Mouse (Mus musculus): ENCODE measurements around the gene Ell3. TPM values are rescaled to one million over a fixed set of nuclear protein-coding genes. Genes with fewer than 3 reads are reported as not detected.

Ell3 gene
- polyA plus RNA-seq, 1 experiment from 2014 or later: 2.1 TPM

DNA sequence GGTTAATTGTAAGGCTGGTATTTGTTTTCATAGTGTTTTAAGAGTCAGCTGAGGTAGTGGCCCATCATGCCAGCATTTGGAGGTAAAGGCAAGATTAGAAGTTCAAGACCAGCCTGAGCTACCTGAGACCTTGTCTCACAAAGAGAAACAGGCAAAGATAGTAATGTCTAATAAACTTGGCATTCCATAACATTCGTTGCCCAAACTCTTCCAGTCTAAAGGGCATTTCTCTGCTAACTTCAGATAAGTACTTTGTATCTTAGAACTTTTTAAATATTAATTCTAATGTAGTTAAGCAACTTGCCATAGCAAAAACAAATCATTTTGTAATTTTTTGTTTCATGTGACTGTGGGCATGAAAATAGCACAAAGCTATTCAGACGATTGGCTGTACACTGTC, 20.9 kb downstream of the Ell3 start:
- H3K9ac ChIP-seq (replicated peaks; ENCODE audit: low read depth): no peak overlapping the region
- WGBS: 90% methylated on average over 2 of the region's 2 CpGs
- peaks cover 3% of the 10 kb centered on the region; the same call in 1 of the 2 replicates for H3K4me1 ChIP-seq (ENCODE audit: insufficient read depth, low read depth, low read length)
- no peak overlapping the region for H3K27ac ChIP-seq (ENCODE audit: low read length)
- DNase-seq (ENCODE audit: low spot score) (no peak), ATAC-seq (no peak)
- TF ChIP-seq EP300 (IDR thresholded peaks at IDR 0.05) (no peak), CTCF (IDR thresholded peaks at IDR 0.05) (no peak)
- H3K4me2 ChIP-seq (replicated peaks; ENCODE audit: low read depth, low read length): no peak overlapping the region
- peaks cover 17% of the 10 kb centered on the region for H3K36me3 ChIP-seq (ENCODE audit: insufficient read depth, low read length)
- H3K4me3 ChIP-seq (ENCODE audit: low read depth, low read length): no peak overlapping the region
- no peaks in the 10 kb centered on the region for H3K9me3 ChIP-seq (ENCODE audit: low read length)
- H3K27me3 ChIP-seq (replicated peaks; ENCODE audit: insufficient read depth, low read length): no peaks in the 10 kb centered on the region

DNA sequence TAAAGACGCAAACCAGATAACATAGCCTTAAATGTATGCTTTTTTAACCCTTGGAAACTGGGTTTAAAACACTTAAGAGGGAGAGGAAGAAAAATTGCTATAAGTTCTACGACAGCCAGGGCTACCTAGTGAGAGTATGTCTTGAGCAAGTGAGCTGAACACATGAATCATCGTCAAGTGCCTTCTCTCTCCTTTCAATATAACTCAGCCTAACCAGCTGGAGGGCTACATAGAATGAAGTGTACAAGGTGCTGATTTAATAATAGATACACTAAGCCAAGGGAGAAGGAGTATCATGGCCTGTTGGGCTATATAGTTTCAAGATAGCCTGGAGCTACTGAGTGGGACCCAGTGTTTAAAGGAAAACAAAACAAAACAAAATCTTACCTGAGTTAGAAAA, 25.6 kb downstream of the Ell3 start:
- ATAC-seq (no peak), DNase-seq (ENCODE audit: low spot score) (peak; percentile 32)
- peaks cover 10% of the 10 kb centered on the region; the same call in 1 of the 2 replicates for H3K36me3 ChIP-seq (ENCODE audit: insufficient read depth, low read length)
- H3K4me2 ChIP-seq (replicated peaks; ENCODE audit: low read depth, low read length): no peak overlapping the region
- H3K4me1 ChIP-seq (ENCODE audit: insufficient read depth, low read depth, low read length): peaks cover 16% of the 10 kb centered on the region; the same call in 1 of the 2 replicates
- H3K27me3 ChIP-seq (replicated peaks; ENCODE audit: insufficient read depth, low read length): no peaks in the 10 kb centered on the region
- WGBS: 65% methylated on average over 3 of the region's 3 CpGs
- no peaks in the 10 kb centered on the region for H3K9me3 ChIP-seq (ENCODE audit: low read length)
- no peak overlapping the region for H3K9ac ChIP-seq (replicated peaks; ENCODE audit: low read depth)
- H3K4me3 ChIP-seq (ENCODE audit: low read depth, low read length): no peak overlapping the region
- TF ChIP-seq EP300 (IDR thresholded peaks at IDR 0.05) (no peak), CTCF (IDR thresholded peaks at IDR 0.05) (no peak)
- H3K27ac ChIP-seq (ENCODE audit: low read length): no peak overlapping the region

DNA sequence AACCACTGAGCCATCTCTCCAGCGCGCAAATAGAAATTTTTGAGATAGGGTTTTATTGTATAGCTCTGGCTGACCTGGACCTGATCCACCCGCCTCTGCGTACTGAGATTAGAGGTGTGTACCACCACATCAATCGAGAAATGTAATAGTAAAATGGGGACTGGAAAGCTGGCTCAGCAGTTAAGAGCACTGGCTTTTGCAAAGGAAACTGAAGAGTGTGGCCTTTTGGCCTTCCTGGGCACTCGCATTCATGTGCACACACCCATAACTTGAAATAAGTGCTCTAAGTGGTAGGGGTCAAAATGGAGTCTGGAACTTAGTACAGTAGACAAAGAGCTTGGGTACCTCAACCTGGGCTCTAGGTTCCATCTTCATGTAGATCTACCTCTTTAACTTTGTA, 27.7 kb downstream of the Ell3 start:
- Histone ChIP-seq H3K9ac (replicated peaks; ENCODE audit: low read depth) (0 out of 2 replicates have a peak overlapping the region, but pooled peaks have one; percentile 13), H3K36me3 (ENCODE audit: insufficient read depth, low read length) (no peaks in the 10 kb centered on the region), H3K4me2 (replicated peaks; ENCODE audit: low read depth, low read length) (no peak overlapping the region), H3K27me3 (replicated peaks; ENCODE audit: insufficient read depth, low read length) (no peaks in the 10 kb centered on the region), H3K4me3 (ENCODE audit: low read depth, low read length) (no peak overlapping the region), H3K4me1 (ENCODE audit: insufficient read depth, low read depth, low read length) (peaks cover 16% of the 10 kb centered on the region; the same call in 1 of the 2 replicates), H3K27ac (ENCODE audit: low read length) (no peak overlapping the region), H3K9me3 (ENCODE audit: low read length) (no peaks in the 10 kb centered on the region)
- no peak for TF ChIP-seq CTCF (IDR thresholded peaks at IDR 0.05)
- no peak for TF ChIP-seq EP300 (IDR thresholded peaks at IDR 0.05)
- WGBS: 79% methylated on average over 6 of the region's 6 CpGs
- DNase-seq (ENCODE audit: low spot score) (peak; percentile 16), ATAC-seq (no peak)

GRCm38 (mm10) chr2:121415591-121415990, 28.5 kb downstream of the Ell3 start:
- TF ChIP-seq CTCF (IDR thresholded peaks at IDR 0.05): no peak
- TF ChIP-seq EP300 (IDR thresholded peaks at IDR 0.05): no peak
- no peak overlapping the region for H3K4me3 ChIP-seq (ENCODE audit: low read depth, low read length)
- H3K9ac ChIP-seq (replicated peaks; ENCODE audit: low read depth): no peak overlapping the region
- no peak for ATAC-seq
- H3K36me3 ChIP-seq (ENCODE audit: insufficient read depth, low read length): no peaks in the 10 kb centered on the region
- 68% methylated on average over 3 of the region's 3 CpGs for WGBS
- no peaks in the 10 kb centered on the region for H3K9me3 ChIP-seq (ENCODE audit: low read length)
- H3K27me3 ChIP-seq (replicated peaks; ENCODE audit: insufficient read depth, low read length): no peaks in the 10 kb centered on the region
- H3K27ac ChIP-seq (ENCODE audit: low read length): no peak overlapping the region
- H3K4me1 ChIP-seq (ENCODE audit: insufficient read depth, low read depth, low read length): peaks cover 16% of the 10 kb centered on the region; the same call in 1 of the 2 replicates
- DNase-seq (ENCODE audit: low spot score): no peak
- H3K4me2 ChIP-seq (replicated peaks; ENCODE audit: low read depth, low read length): peak overlapping the region; percentile 71; the same call in 1 of the 2 replicates

DNA sequence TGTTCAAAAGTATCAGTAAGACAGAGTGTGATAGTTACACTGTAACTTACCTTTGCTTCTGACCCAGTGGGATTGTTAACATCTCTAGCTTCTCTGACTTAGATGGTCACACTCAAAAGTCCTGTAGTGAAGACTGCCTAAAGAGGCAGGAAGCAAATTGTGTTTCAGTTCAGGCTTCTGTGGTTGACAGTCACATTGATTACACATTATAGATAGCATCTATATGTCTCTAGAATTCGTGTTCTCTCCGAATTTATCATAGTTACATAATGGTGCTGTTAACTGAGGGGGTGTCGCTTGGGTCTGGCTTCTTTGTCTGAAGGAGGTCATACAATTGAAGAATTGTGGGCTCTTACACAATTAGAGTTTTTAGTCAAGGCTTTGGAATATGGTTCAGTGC, 29.0 kb downstream of the Ell3 start:
- no peak overlapping the region for H3K27ac ChIP-seq (ENCODE audit: low read length)
- H3K9me3 ChIP-seq (ENCODE audit: low read length): no peaks in the 10 kb centered on the region
- TF ChIP-seq EP300 (IDR thresholded peaks at IDR 0.05) (no peak), CTCF (IDR thresholded peaks at IDR 0.05) (no peak)
- H3K4me2 ChIP-seq (replicated peaks; ENCODE audit: low read depth, low read length): peak overlapping the region; percentile 71
- H3K36me3 ChIP-seq (ENCODE audit: insufficient read depth, low read length): no peaks in the 10 kb centered on the region
- ATAC-seq: no peak
- H3K27me3 ChIP-seq (replicated peaks; ENCODE audit: insufficient read depth, low read length): no peaks in the 10 kb centered on the region
- peak overlapping the region; percentile 93; the same call in 1 of the 2 replicates for H3K4me3 ChIP-seq (ENCODE audit: low read depth, low read length)
- H3K9ac ChIP-seq (replicated peaks; ENCODE audit: low read depth): no peak overlapping the region
- H3K4me1 ChIP-seq (ENCODE audit: insufficient read depth, low read depth, low read length): peaks cover 16% of the 10 kb centered on the region; the same call in 1 of the 2 replicates
- no peak for DNase-seq (ENCODE audit: low spot score)
- WGBS: 27% methylated on average over 3 of the region's 3 CpGs

DNA sequence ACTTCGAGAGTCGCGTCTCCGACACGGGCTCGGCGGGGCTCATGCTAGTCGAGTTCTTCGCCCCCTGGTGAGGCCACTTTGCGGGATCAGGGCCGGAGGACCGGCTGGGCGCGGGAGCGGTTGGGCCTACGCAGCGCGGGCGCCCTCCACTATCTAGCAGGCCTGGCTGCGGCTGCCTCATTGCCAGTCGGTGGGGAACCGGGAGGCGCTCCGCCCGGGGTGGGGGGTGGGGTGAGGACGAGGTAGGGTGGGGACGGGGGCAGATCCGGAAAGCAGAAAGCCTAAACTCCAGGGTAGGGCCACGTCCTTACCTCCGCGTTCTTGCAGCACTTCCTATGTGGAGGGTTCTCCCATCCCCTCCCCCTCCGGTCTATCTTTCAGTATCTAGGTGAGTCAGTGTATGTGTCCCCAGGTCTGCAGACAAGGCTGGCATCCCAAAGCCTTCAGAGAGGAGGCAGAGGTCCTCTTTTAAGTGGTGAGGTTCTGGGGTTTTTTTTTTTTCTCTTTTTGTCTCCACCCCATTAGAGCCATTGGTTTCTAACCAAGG, 29.9 kb downstream of the Ell3 start:
- TF ChIP-seq EP300 (IDR thresholded peaks at IDR 0.05) (no peak), CTCF (IDR thresholded peaks at IDR 0.05) (no peak)
- Histone ChIP-seq H3K27ac (ENCODE audit: low read length) (peak overlapping the region; percentile 97), H3K9ac (replicated peaks; ENCODE audit: low read depth) (peak overlapping the region; percentile 99), H3K4me3 (ENCODE audit: low read depth, low read length) (peak overlapping the region; percentile 93), H3K4me1 (ENCODE audit: insufficient read depth, low read depth, low read length) (peaks cover 12% of the 10 kb centered on the region; the same call in 1 of the 2 replicates), H3K9me3 (ENCODE audit: low read length) (no peaks in the 10 kb centered on the region), H3K36me3 (ENCODE audit: insufficient read depth, low read length) (no peaks in the 10 kb centered on the region), H3K4me2 (replicated peaks; ENCODE audit: low read depth, low read length) (peak overlapping the region; percentile 71), H3K27me3 (replicated peaks; ENCODE audit: insufficient read depth, low read length) (no peaks in the 10 kb centered on the region)
- peak; percentile 66 for DNase-seq (ENCODE audit: low spot score)
- WGBS: 2% methylated on average over 31 of the region's 32 CpGs
- peak; percentile 32 for ATAC-seq
